Mouse (Mus musculus) thymus, adult 2 months (tissue): ENCODE measurements at regions not wholly inside any gene's neighbourhood (a gene's known extent, or its start where the extent isn't known, plus 50 kb on each side); places are given as distances from the start of the nearest gene placed in this dataset.

Experiments
- CTCF ChIP-seq: fragments of 200-500 bp; IDR thresholded peaks from 2 replicates; pipeline ENCODE4 v1.5.1; 2012; ENCODE audit warnings: mild to moderate bottlenecking, control low read depth, low read length, moderate library complexity, borderline replicate concordance; ENCODE audit not compliant: control insufficient read depth, poor library complexity, insufficient read depth; ENCODE audit errors: extremely low read depth
- POLR2A ChIP-seq: fragments of 200-500 bp; IDR thresholded peaks from 2 replicates; pipeline ENCODE4 v1.6.1; 2012; ENCODE audit warnings: mild to moderate bottlenecking, low read length, control low read depth, moderate library complexity; ENCODE audit not compliant: control insufficient read depth, poor library complexity, insufficient read depth; ENCODE audit errors: extremely low read depth

DNA sequence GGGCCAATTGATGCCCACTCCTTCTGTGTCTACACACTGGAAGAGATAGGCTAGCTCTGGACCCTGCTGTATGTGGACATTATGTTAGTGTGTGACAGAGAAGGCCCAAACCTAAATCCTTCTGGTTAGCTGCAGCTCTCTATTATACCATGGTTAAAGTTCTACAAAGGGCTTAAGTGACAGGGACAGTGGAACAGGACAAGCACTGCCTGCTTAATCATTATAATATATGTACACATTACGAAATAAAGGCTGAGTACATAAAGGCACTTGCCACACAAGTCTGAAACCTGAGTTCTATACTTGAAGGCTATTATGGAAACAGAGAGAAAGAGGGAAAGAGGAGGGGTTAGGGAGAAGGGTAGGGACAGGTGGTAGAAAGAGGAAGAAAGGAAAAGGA, 55.2 kb downstream of the Rdh14 start:
- TF ChIP-seq POLR2A: no peak
- TF ChIP-seq CTCF: no peak
